Mouse (Mus musculus) liver, embryonic 15.5 days (tissue): ENCODE measurements around the gene Acap1. TPM values are rescaled to one million over a fixed set of nuclear protein-coding genes. Genes with fewer than 3 reads are reported as not detected.
"Not testable (repeated sequence)": the region's sequence is repeated elsewhere in the genome, so short reads cannot be mapped to it uniquely, and the experiment has no call there.

Source experiments
- ATAC-seq: fragments of 200-750 bp; cut with Nextera tagmentation; 2 replicates; pipeline ENCODE4 v1.8.0; 2017; ENCODE audit warnings: moderate number of reproducible peaks, mild to moderate bottlenecking, moderate library complexity; ENCODE audit not compliant: insufficient read depth
- H3K27ac ChIP-seq: fragments of 300-500 bp; sonication (generic); replicated peaks from 2 replicates; pipeline ENCODE4 v1.5.1; 2015; ENCODE audit warnings: mild to moderate bottlenecking, inconsistent platforms
- H3K27me3 ChIP-seq: fragments of 300-500 bp; sonication (generic); 2 replicates; pipeline ENCODE4 v1.6.1; 2015; ENCODE audit warnings: mild to moderate bottlenecking, inconsistent platforms
- H3K36me3 ChIP-seq: fragments of 300-500 bp; sonication (generic); replicated peaks from 2 replicates; pipeline ENCODE4 v1.6.1; 2015; ENCODE audit warnings: moderate library complexity, mild to moderate bottlenecking, inconsistent platforms
- H3K4me1 ChIP-seq: fragments of 300-500 bp; sonication (generic); replicated peaks from 2 replicates; pipeline ENCODE4 v1.6.1; 2015; ENCODE audit warnings: inconsistent platforms
- H3K4me2 ChIP-seq: fragments of 300-500 bp; sonication (generic); 2 replicates; pipeline ENCODE4 v1.6.1; 2015; ENCODE audit warnings: moderate library complexity, mild to moderate bottlenecking, inconsistent platforms
- H3K4me3 ChIP-seq: fragments of 300-500 bp; sonication (generic); replicated peaks from 2 replicates; pipeline ENCODE4 v1.5.1; 2015; ENCODE audit warnings: mild to moderate bottlenecking, inconsistent platforms
- H3K9ac ChIP-seq: fragments of 300-500 bp; sonication (generic); 2 replicates; pipeline ENCODE4 v1.6.1; 2015; ENCODE audit warnings: moderate library complexity, mild to moderate bottlenecking, inconsistent platforms
- H3K9me3 ChIP-seq: fragments of 300-500 bp; sonication (generic); replicated peaks from 2 replicates; pipeline ENCODE4 v1.6.1; 2016; ENCODE audit warnings: inconsistent platforms
- WGBS: fragments of 180-500 bp; shearing (Covaris S2); methylation state at CpG from one replicate; pipeline ENCODE4 v1.1.7; 2015; ENCODE audit warnings: mixed read lengths; ENCODE audit not compliant: insufficient replicate concordance; 5-methylcytosine and 5-hydroxymethylcytosine counted together
- polyA plus RNA-seq: library from polyadenylated mRNA; unstranded; fragments of >200 nt; fragmentation: Nextera tagmentation; extraction: Ambion mirVana; gene quantifications from 2 replicates; pipeline ENCODE4 v1.2.1, GENCODE M21; 2015

Acap1 gene
- polyA plus RNA-seq, 1 experiment from 2014 or later, result 5.9 TPM

DNA sequence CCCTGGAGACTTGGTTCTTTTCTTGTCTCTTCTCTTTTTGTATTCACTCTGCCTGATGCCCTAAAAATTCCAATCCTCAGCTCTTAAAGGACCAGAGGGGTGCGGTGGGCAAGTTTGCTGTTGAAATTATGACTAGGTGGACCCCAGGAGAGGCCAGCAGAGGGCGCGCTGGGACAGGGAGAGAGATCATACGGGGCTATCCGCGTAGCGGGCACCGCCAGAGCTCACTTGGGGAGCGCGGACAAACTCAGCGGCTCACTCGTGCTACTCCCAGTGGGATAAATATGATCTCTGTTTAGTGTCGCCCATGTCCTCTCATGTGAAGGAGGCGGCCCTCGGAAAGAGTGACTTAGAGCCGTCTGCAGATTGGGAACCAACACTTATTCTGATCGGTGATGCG is 38.8 kb upstream of the Acap1 start:
- Histone ChIP-seq H3K4me1 (peaks cover 46% of the 10 kb centered on the region), H3K4me3 (peak overlapping the region; percentile 57), H3K9me3 (no peaks in the 10 kb centered on the region), H3K9ac (no peak overlapping the region), H3K27ac (no peak overlapping the region), H3K36me3 (no peaks in the 10 kb centered on the region), H3K4me2 (peak overlapping the region; percentile 92), H3K27me3 (peaks cover 53% of the 10 kb centered on the region)
- 1% methylated on average over 18 of the region's 18 CpGs for WGBS
- ATAC-seq, result peak; percentile 43

DNA sequence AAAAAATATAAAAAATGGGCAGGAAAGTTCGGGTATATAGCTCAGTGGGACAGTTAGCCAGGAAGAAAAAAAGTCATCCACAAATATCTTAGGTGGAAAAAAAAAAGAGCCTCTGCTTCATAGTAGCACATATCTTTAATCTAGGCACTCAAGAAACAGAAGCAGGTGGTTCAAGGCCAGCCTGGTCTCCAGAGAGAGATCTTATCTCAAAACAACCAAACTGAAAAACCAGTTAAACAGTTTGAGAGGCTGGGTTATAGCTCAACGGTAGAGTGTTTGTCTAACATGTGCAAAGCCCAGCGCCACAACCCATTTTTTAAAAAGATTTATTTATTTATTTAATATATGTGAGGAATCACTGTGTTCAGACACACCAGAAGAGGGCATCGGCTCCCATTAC is 37.7 kb upstream of the Acap1 start:
- Histone ChIP-seq H3K36me3 (no peaks in the 10 kb centered on the region), H3K4me3 (no peak overlapping the region), H3K9me3 (no peaks in the 10 kb centered on the region), H3K27ac (no peak overlapping the region), H3K9ac (no peak overlapping the region), H3K27me3 (peaks cover 42% of the 10 kb centered on the region), H3K4me1 (peaks cover 36% of the 10 kb centered on the region), H3K4me2 (no peak overlapping the region)
- 42% methylated on average over 4 of the region's 4 CpGs for WGBS
- ATAC-seq, result no peak

DNA sequence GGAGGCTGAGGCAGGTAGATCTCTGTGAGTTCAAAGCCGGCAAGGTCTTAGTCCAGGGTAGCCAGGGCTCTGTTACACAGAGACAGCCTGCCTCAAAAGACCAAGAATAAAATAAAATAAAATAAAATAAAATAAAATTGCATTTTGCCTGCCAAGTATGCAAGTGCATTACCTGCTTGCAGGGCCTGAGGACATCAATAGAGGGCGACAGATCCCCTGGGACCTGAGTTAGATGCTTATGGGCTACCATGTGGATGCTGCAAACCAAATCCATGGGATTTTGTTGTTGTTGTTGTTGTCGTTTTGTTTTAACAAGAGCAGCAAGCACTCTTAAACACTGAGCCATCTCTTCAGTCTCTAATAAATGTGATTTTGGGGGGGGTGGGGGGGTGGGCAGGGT is 36.9 kb upstream of the Acap1 start:
- H3K27me3 ChIP-seq, result peaks cover 34% of the 10 kb centered on the region
- H3K4me3 ChIP-seq, result no peak overlapping the region
- no peaks in the 10 kb centered on the region for H3K9me3 ChIP-seq
- H3K36me3 ChIP-seq, result no peaks in the 10 kb centered on the region
- peaks cover 36% of the 10 kb centered on the region for H3K4me1 ChIP-seq
- ATAC-seq, result no peak
- H3K27ac ChIP-seq, result no peak overlapping the region
- no peak overlapping the region for H3K9ac ChIP-seq
- 33% methylated on average over 3 of the region's 3 CpGs for WGBS
- H3K4me2 ChIP-seq, result no peak overlapping the region

DNA sequence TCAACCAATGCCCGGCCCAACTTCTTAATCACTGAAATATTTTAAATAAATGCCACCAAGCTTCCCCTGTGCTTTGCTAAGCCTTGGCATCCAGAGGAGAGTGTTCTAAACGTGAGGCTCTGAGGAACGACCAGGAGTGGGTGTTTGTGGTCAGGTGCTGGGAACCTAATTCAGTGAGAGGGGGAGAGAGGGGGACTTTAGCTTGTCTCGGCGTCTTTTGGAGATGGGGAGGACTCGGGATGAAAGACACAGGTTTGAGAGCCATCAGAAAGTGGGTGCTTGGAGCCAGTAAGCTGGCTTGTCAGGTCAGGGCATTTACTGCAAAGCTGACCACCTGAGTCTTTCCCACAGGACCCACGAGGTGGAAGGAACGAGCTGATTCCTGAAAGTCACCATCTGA is 36.4 kb upstream of the Acap1 start:
- Histone ChIP-seq H3K4me1 (peaks cover 36% of the 10 kb centered on the region), H3K27ac (no peak overlapping the region; the same call in 1 of the 2 replicates), H3K27me3 (peaks cover 29% of the 10 kb centered on the region), H3K9ac (no peak overlapping the region), H3K36me3 (no peaks in the 10 kb centered on the region), H3K4me2 (no peak overlapping the region), H3K9me3 (no peaks in the 10 kb centered on the region), H3K4me3 (no peak overlapping the region)
- ATAC-seq, result no peak
- WGBS, result 43% methylated on average over 8 of the region's 8 CpGs

DNA sequence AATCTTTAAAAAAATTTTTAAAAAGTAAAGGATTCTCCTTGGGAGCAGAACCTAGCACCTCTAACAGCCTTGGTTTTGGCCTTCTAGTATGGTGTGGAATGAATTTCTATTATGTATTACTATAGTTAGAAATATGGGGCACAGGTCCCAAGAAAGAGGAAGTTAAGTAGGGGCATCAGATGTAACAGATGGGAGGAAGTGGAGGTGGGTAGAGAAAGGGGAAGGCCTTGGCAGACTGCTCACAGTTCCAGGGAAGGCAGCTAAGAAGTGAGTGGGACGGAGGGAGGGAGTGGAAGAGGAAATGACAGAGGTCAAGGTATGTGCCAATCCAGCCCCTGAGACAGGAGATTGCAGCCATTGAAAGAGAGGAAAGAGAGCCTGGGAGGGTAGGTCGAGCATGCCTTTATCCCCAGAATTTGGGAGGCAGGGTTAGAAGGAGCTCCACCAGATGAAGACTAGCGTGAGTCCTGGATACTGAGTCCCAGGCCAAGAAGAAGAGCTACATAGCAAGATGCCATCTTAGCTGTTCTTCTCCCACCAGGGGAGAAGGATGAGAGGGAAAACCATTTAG is 35.7 kb upstream of the Acap1 start:
- H3K9ac ChIP-seq, result no peak overlapping the region
- no peak for ATAC-seq
- no peak overlapping the region for H3K4me2 ChIP-seq
- H3K27ac ChIP-seq, result no peak overlapping the region
- H3K4me1 ChIP-seq, result peaks cover 29% of the 10 kb centered on the region
- no peak overlapping the region for H3K4me3 ChIP-seq
- WGBS, result 43% methylated on average over 3 of the region's 3 CpGs
- H3K9me3 ChIP-seq, result no peaks in the 10 kb centered on the region
- no peaks in the 10 kb centered on the region for H3K36me3 ChIP-seq
- H3K27me3 ChIP-seq, result peaks cover 22% of the 10 kb centered on the region

DNA sequence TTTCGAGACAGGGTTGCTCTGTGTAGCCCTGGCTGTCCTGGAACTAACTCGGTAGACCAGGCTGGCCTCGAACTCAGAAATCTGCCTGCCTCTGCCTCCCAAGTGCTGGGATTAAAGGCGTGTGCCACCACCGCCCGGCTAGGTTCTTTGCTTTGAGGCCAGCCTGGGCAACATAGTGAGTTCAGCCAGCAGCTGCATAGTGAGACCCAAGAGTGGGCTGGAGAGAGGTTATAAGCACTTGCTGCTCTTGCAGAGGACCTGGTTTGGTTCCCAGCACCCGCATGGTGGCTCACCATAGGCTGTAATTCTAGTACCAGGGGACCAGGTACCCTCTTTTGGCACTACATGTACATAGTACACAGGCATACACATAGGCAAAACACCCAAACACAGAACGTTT is 34.8 kb upstream of the Acap1 start:
- H3K9me3 ChIP-seq, H3K27ac ChIP-seq, H3K9ac ChIP-seq, H3K4me2 ChIP-seq, H3K36me3 ChIP-seq, H3K4me3 ChIP-seq, ATAC-seq: not testable (repeated sequence)
- 79% methylated on average over 8 of the region's 8 CpGs for WGBS
- H3K27me3 ChIP-seq, result peaks cover 13% of the 10 kb centered on the region
- H3K4me1 ChIP-seq, result peaks cover 20% of the 10 kb centered on the region

DNA sequence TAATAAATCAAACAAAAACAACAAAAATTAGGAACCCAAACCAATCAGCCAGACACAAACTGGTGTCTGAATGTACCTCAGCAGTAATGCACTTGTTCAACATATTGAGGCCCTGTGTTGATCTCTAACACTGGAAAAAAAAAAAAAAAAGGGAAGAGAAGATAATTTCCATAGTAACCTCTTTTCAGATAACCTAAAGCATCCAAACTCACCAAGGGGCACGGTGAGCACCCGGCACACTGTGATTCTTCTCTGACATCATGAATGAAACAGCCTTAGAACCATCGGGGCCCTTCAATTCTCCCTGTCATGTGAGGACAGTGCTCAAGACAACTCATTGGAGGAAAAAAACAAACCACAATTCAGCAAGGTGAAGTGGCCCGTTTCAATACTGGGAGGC is 34.4 kb upstream of the Acap1 start:
- peaks cover 15% of the 10 kb centered on the region for H3K4me1 ChIP-seq
- H3K27ac ChIP-seq, result no peak overlapping the region
- H3K4me2 ChIP-seq, result no peak overlapping the region
- H3K36me3 ChIP-seq, result no peaks in the 10 kb centered on the region
- WGBS, result 35% methylated on average over 4 of the region's 4 CpGs
- no peak overlapping the region for H3K9ac ChIP-seq
- H3K27me3 ChIP-seq, result peaks cover 9% of the 10 kb centered on the region
- ATAC-seq, result no peak
- H3K9me3 ChIP-seq, result no peaks in the 10 kb centered on the region
- H3K4me3 ChIP-seq, result no peak overlapping the region

DNA sequence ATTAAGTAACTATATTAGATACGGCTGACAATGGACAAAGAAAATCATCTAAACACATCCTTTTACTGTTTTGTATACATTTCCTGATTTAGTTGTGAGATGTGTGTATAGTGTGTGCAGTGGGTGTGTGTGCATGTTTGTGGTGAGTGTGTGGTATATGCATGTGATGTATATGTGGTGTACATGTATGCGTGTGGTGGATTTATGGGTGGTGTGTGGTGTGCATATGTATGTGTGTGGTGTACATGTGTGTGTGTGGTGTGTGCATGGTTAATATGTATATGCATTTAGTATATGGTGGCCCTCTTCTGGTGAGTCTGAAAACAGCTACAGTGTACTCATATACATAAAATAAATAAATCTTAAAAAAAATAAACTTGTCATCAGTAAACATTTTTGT is 32.2 kb upstream of the Acap1 start:
- ATAC-seq, result no peak
- 84% methylated on average over 2 of the region's 2 CpGs for WGBS
- Histone ChIP-seq H3K9me3 (no peaks in the 10 kb centered on the region), H3K4me3 (no peak overlapping the region), H3K9ac (no peak overlapping the region), H3K27me3 (no peaks in the 10 kb centered on the region), H3K27ac (no peak overlapping the region), H3K36me3 (no peaks in the 10 kb centered on the region), H3K4me2 (no peak overlapping the region), H3K4me1 (peaks cover 21% of the 10 kb centered on the region)

DNA sequence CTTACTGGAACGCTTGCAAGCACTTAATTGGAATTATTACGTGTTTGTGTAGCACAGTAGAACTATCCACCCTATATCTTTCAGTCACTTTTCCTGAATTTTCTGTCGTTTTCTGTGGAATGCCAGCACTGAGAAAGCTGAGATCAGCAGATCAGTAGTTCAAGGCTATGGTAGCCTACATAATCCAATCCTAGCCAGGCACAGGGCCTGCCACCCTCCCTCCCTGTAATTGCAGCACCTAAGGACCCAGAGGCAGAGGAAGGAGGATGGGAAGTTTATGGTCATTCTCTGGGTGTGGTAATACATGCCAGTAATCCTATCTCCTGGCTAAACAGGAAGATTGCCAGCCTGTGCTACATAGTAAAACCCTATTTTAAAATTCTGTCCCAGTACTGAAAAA is 27.5 kb upstream of the Acap1 start:
- H3K9ac ChIP-seq, result peak overlapping the region; percentile 67

DNA sequence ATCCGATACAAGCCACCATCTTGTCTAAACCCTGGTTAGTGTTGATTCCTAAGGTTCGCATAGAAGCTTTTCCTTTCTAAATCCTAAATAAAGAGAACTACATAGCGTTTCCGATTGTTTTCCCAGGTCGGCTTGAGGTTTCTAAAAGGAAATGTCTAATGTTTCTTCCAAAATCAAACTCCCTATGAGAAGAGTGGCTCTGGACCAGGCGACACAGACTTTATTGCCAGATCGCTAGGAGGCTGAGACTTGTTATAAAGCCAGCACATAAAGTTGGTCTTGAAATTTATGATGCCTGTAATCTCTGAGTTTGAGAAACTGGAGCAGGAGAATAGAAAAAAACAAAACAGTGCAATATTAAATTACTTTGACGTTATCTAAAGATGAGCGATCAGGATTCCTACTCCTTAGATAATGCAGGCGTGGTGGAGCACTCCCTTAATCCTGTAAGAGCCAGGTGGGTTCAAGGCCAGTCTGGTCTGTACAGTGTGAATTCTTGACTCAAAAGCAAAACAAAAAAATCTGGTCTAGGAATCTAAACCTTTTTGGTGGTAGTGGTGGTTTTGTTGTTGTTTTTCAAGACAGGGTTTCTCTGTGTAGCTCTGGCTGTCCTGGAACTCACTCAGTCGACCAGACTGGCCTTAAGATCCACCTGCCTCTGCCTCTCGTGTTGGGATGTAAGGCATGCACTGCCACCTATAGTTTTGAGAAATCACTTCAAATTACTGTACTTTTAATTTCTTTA is 26.8 kb upstream of the Acap1 start:
- WGBS, result 3% methylated on average over 12 of the region's 12 CpGs

More for the DNA sequence above, 27.5 kb upstream of the Acap1 start:
- H3K4me2 ChIP-seq, result peak overlapping the region; percentile 90
- H3K36me3 ChIP-seq, result peaks cover 17% of the 10 kb centered on the region
- 62% methylated on average over 3 of the region's 3 CpGs for WGBS
- H3K4me1 ChIP-seq, result peaks cover 41% of the 10 kb centered on the region
- no peaks in the 10 kb centered on the region for H3K27me3 ChIP-seq
- no peak for ATAC-seq
- H3K9me3 ChIP-seq, result no peaks in the 10 kb centered on the region
- peak overlapping the region; percentile 97 for H3K27ac ChIP-seq
- H3K4me3 ChIP-seq, result peak overlapping the region; percentile 88

DNA sequence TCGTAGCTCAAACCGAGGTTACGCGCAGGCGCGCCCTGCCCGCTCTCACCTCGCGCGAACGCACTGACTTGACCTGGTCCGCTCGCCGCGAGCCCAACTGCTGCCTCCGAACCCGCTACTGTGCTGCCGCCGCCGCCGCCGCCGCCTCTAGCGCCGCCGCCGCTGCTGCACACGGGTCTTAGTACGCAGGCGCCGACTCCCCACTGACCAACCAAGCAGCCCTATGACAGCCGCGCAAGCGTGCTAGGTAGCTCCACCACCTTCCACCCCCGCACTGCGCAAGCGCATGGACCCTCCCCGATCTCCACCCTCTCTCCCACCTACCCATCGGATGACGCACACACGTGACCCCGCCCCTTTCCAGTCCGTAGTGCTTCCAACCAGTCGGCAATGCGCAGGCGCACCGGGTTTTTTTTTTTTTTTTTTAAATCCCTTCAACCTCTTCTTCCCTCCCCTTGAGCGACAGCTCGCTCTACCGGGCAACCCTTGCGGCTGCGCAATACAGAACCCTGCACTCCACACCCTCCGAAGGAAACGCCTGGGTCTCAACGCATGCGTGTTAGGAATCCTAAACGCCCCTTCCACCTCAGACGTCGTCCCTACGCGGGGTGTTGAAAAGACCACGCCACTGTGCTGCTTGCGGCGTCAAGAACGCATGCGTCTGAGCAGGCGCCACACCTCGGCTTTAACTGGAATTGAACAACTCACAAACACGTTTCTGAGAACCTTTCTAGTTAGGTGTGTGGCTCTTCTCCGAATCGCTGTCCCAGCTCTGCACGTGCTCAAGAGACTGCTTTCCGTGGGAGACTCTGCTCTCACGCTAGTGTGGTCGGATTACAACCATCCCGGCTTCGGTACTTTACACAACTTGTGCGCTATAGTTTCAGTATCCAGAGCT is 26.0 kb upstream of the Acap1 start, which contains the start of gene Eif5a:
TSS of gene Eif5a (minus strand) at position 845 of the 898 bp plus-strand sequence.
- H3K4me3 ChIP-seq, result peak within 1 kb of the TSS; percentile 88
- peaks cover 32% of the 10 kb centered on the region for H3K36me3 ChIP-seq
- peaks cover 56% of the 10 kb centered on the region for H3K4me1 ChIP-seq
- no peaks in the 10 kb centered on the region for H3K27me3 ChIP-seq
- H3K9me3 ChIP-seq, result no peaks in the 10 kb centered on the region
- peak within 1 kb of the TSS; percentile 97 for H3K9ac ChIP-seq
- peak within 1 kb of the TSS; percentile 97 for H3K27ac ChIP-seq
- under 1% methylated on average over 78 of the region's 78 CpGs for WGBS
- H3K4me2 ChIP-seq, result peak within 1 kb of the TSS; percentile 90
- ATAC-seq, result peak; percentile 90

More for the DNA sequence above, 26.8 kb upstream of the Acap1 start:
- H3K4me2 ChIP-seq, result peak overlapping the region; percentile 90
- H3K9me3 ChIP-seq, result no peaks in the 10 kb centered on the region
- peak overlapping the region; percentile 97 for H3K27ac ChIP-seq
- no peak for ATAC-seq
- H3K4me3 ChIP-seq, result peak overlapping the region; percentile 88
- peaks cover 48% of the 10 kb centered on the region for H3K4me1 ChIP-seq
- peak overlapping the region; percentile 67 for H3K9ac ChIP-seq
- H3K36me3 ChIP-seq, result peaks cover 23% of the 10 kb centered on the region
- H3K27me3 ChIP-seq, result no peaks in the 10 kb centered on the region
